In genomic region chr4:58668368-58669153, GRCm38 (mm10) we compare ENCODE assay signal across 15 mouse cellular contexts.
DNase-seq lines count a peak whose midpoint lies in the region; ATAC-seq and TF ChIP-seq lines count a peak whose summit lies in the region.
"Had no signal": no experiment of that assay in that cellular context is flagged by ENCODE, and none has a peak within 500 bp of the region (broad histone marks: within the 10 kb centered on the region; RNA-seq: fewer than 3 reads in every experiment).

No protein-coding gene starts in this region.

- H3K4me2 ChIP-seq in heart, embryonic 11.5 days: no peak overlapping the region; the same call in 1 of the 2 replicates
- H3K4me2 ChIP-seq in lung, embryonic 14.5 days: no peak overlapping the region
- no peak overlapping the region for H3K4me2 ChIP-seq in embryonic facial prominence, embryonic 11.5 days (ENCODE audit: low read depth, low read length)
- H3K4me2 ChIP-seq in limb, embryonic 12.5 days: peak overlapping the region; percentile 13; the same call in 1 of the 2 replicates
- H3K4me2 ChIP-seq: midbrain, embryonic 12.5 days had no signal

- H3K4me1 ChIP-seq in heart, embryonic 11.5 days (ENCODE audit: control insufficient read depth, insufficient read depth, low read length): no peaks in the 10 kb centered on the region
- H3K4me1 ChIP-seq in lung, embryonic 14.5 days (ENCODE audit: insufficient read depth): peaks cover 12% of the 10 kb centered on the region
- H3K4me1 ChIP-seq in embryonic facial prominence, embryonic 11.5 days (ENCODE audit: control insufficient read depth, insufficient read depth, low read length): peaks cover 2% of the 10 kb centered on the region
- peaks cover 61% of the 10 kb centered on the region for H3K4me1 ChIP-seq in limb, embryonic 12.5 days (replicated peaks)

- TF ChIP-seq CTCF in lung, embryonic 14.5 days (IDR thresholded peaks at IDR 0.05; ENCODE audit: low read depth): no peak
- TF ChIP-seq CTCF in left cerebral cortex, adult 2 months (IDR thresholded peaks at IDR 0.05): no peak

- H3K36me3 ChIP-seq in heart, embryonic 11.5 days (ENCODE audit: control insufficient read depth, insufficient read depth, low read length): no peaks in the 10 kb centered on the region
- H3K36me3 ChIP-seq in lung, embryonic 14.5 days (ENCODE audit: insufficient read depth): no peaks in the 10 kb centered on the region
- H3K36me3 ChIP-seq in embryonic facial prominence, embryonic 11.5 days (replicated peaks; ENCODE audit: control insufficient read depth, insufficient read depth, low read depth, low read length): no peaks in the 10 kb centered on the region
- H3K36me3 ChIP-seq in limb, embryonic 12.5 days: no peaks in the 10 kb centered on the region
- H3K36me3 ChIP-seq: midbrain, embryonic 12.5 days had no signal

- DNase-seq in heart, adult 11 months: peak; percentile 50
- DNase-seq in lung, embryonic 14.5 days: no peak
- DNase-seq in lung, adult 18-20 months: no peak
- peak; percentile 77 for DNase-seq in embryonic facial prominence, embryonic 11.5 days (ENCODE audit: low spot score)
- no peak for DNase-seq in left cerebral cortex, adult 2 months (ENCODE audit: extremely low spot score in 1 of 2, low spot score in 2 of 2)
- DNase-seq: adrenal gland, adult 8-10 months; cerebellum, postnatal 25 days; kidney, adult 11 months; left cerebral cortex, postnatal 4 days; lung, postnatal 10 days had no signal

- no peak overlapping the region for H3K9ac ChIP-seq in heart, embryonic 11.5 days (ENCODE audit: low read depth, low read length)
- H3K9ac ChIP-seq in lung, embryonic 14.5 days: no peak overlapping the region
- no peak overlapping the region for H3K9ac ChIP-seq in embryonic facial prominence, embryonic 11.5 days (replicated peaks; ENCODE audit: low read length)
- H3K9ac ChIP-seq in limb, embryonic 12.5 days (replicated peaks): no peak overlapping the region
- H3K9ac ChIP-seq: midbrain, embryonic 12.5 days had no signal

- H3K4me3 ChIP-seq in heart, embryonic 11.5 days (ENCODE audit: low read depth, low read length): no peak overlapping the region
- H3K4me3 ChIP-seq in lung, embryonic 14.5 days (ENCODE audit: low read depth, low read length): no peak overlapping the region
- no peak overlapping the region for H3K4me3 ChIP-seq in embryonic facial prominence, embryonic 11.5 days (ENCODE audit: low read depth, low read length)
- H3K4me3 ChIP-seq in limb, embryonic 12.5 days (replicated peaks): no peak overlapping the region
- H3K4me3 ChIP-seq in left cerebral cortex, adult 2 months: no peak overlapping the region
- H3K4me3 ChIP-seq: midbrain, embryonic 12.5 days had no signal

- H3K27ac ChIP-seq in heart, embryonic 11.5 days (ENCODE audit: low read depth, low read length): no peak overlapping the region
- 0 out of 2 replicates have a peak overlapping the region, but pooled peaks have one; percentile 27 for H3K27ac ChIP-seq in lung, embryonic 14.5 days (ENCODE audit: low read depth)
- peak overlapping the region; percentile 90; the same call in 1 of the 2 replicates for H3K27ac ChIP-seq in embryonic facial prominence, embryonic 11.5 days (replicated peaks; ENCODE audit: low read depth, low read length)
- H3K27ac ChIP-seq in limb, embryonic 12.5 days: peak overlapping the region; percentile 88
- H3K27ac ChIP-seq in left cerebral cortex, adult 2 months: no peak overlapping the region
- H3K27ac ChIP-seq: midbrain, embryonic 12.5 days had no signal

- H3K9me3 ChIP-seq in heart, embryonic 11.5 days (replicated peaks; ENCODE audit: control insufficient read depth, low read length): no peaks in the 10 kb centered on the region
- no peaks in the 10 kb centered on the region for H3K9me3 ChIP-seq in lung, embryonic 14.5 days (ENCODE audit: low read depth, low read length)
- H3K9me3 ChIP-seq in embryonic facial prominence, embryonic 11.5 days (replicated peaks; ENCODE audit: control insufficient read depth, low read length): no peaks in the 10 kb centered on the region
- no peaks in the 10 kb centered on the region for H3K9me3 ChIP-seq in limb, embryonic 12.5 days
- H3K9me3 ChIP-seq: midbrain, embryonic 12.5 days had no signal

- WGBS in heart, embryonic 11.5 days (ENCODE audit: insufficient replicate concordance): 53% methylated on average over 8 of the region's 8 CpGs
- 39% methylated on average over 8 of the region's 8 CpGs for WGBS in lung, embryonic 14.5 days
- 31% methylated on average over 8 of the region's 8 CpGs for WGBS in embryonic facial prominence, embryonic 11.5 days
- 16% methylated on average over 8 of the region's 8 CpGs for WGBS in limb, embryonic 12.5 days

- intact Hi-C loops in left cerebral cortex, adult 2 months (cut with DNase I): no loop called here

- no peaks in the 10 kb centered on the region for H3K27me3 ChIP-seq in heart, embryonic 11.5 days (ENCODE audit: control insufficient read depth, insufficient read depth, low read length)
- no peaks in the 10 kb centered on the region for H3K27me3 ChIP-seq in lung, embryonic 14.5 days (ENCODE audit: insufficient read depth, low read length)
- H3K27me3 ChIP-seq in embryonic facial prominence, embryonic 11.5 days (ENCODE audit: control insufficient read depth, insufficient read depth, low read length): no peaks in the 10 kb centered on the region
- no peaks in the 10 kb centered on the region for H3K27me3 ChIP-seq in limb, embryonic 12.5 days
- H3K27me3 ChIP-seq: midbrain, embryonic 12.5 days; Patski had no signal

- no peak for ATAC-seq in heart, embryonic 11.5 days (replicated peaks; ENCODE audit: insufficient number of reproducible peaks, low FRiP score, low TSS enrichment)
- ATAC-seq in lung, embryonic 14.5 days (ENCODE audit: insufficient read depth): no peak
- no peak for ATAC-seq in embryonic facial prominence, embryonic 11.5 days (replicated peaks; ENCODE audit: insufficient number of reproducible peaks, low FRiP score, low TSS enrichment, low read depth)
- ATAC-seq in limb, embryonic 12.5 days (ENCODE audit: insufficient number of reproducible peaks, insufficient read depth, low FRiP score, low TSS enrichment, low read depth): 0 out of 2 replicates have a peak, but pooled peaks have one; percentile 8
- ATAC-seq in CD4-positive, CD25-positive, alpha-beta regulatory T cell, adult 4 months: no peak
- ATAC-seq: Patski had no signal

Comparison
In these comparisons a context has a peak if more than half of its experiments do, and no peak if none do; other contexts are left out.
1. DNase-seq: peak in heart, adult 11 months (single experiment) and embryonic facial prominence, embryonic 11.5 days (single experiment); none in lung, embryonic 14.5 days (single experiment), lung, adult 18-20 months (0 of 2) and left cerebral cortex, adult 2 months (0 of 2).
2. H3K27ac ChIP-seq: peak in lung, embryonic 14.5 days (single experiment), embryonic facial prominence, embryonic 11.5 days (single experiment) and limb, embryonic 12.5 days (single experiment); none in heart, embryonic 11.5 days (single experiment) and left cerebral cortex, adult 2 months (single experiment).